Mouse (Mus musculus) adrenal gland, adult 18-20 months (tissue): ENCODE results near the gene S100a9. TPM values are rescaled to one million over a fixed set of nuclear protein-coding genes. Genes with fewer than 3 reads are reported as not detected.

Experiments used
- total RNA-seq, 2 experiments: library from RNA; stranded (reverse); gene quantifications; 1 replicate in 1 of 2; 2 replicates in 1 of 2; pipeline ENCODE4 v1.2.3; 2021

Gene S100a9
- total RNA-seq, 2 experiments from 2014 or later: not detected

Other genes starting within 250 kb of the S100a9 start
- 100 to 1,000 TPM; 241 to 269 TPM for gene Npr1, start 229.9 kb downstream of the S100a9 start, total RNA-seq
- 10 to 100 TPM; 49.3 to 53.1 TPM for gene Ilf2, start 219.6 kb downstream of the S100a9 start, total RNA-seq
- 10 to 100 TPM; 57.3 to 59.8 TPM for gene Snapin, start 204.7 kb downstream of the S100a9 start, total RNA-seq
- gene Chtop, start 186.2 kb downstream of the S100a9 start, total RNA-seq: 100 to 1,000 TPM; 112 to 115 TPM
- 100 to 1,000 TPM; 141 to 298 TPM for gene S100a1, start 181.3 kb downstream of the S100a9 start, total RNA-seq
- gene S100a13, start 181.3 kb downstream of the S100a9 start, total RNA-seq: 10 to 100 TPM; 33.3 to 49.1 TPM
- gene S100a14, start 168.9 kb downstream of the S100a9 start, total RNA-seq: under 1 TPM in 1 of 2 experiments, not detected in 1; 0.58 TPM
- gene S100a16, start 158.5 kb downstream of the S100a9 start, total RNA-seq: 10 to 100 TPM; 52.3 to 61.9 TPM
- gene S100a3, start 135.1 kb downstream of the S100a9 start, total RNA-seq: not detected
- not detected for gene S100a2, start 105.5 kb downstream of the S100a9 start, total RNA-seq
- not detected for gene Gm42674, start 93.8 kb downstream of the S100a9 start, total RNA-seq
- gene S100a4, start 92.0 kb downstream of the S100a9 start, total RNA-seq: 10 to 100 TPM in 1 of 2 experiments, 1 to 10 TPM in 1; 5.1 to 14.9 TPM
- gene S100a5, start 87.2 kb downstream of the S100a9 start, total RNA-seq: not detected
- gene S100a6, start 82.8 kb downstream of the S100a9 start, total RNA-seq: 100 to 1,000 TPM in 1 of 2 experiments, 10 to 100 TPM in 1; 40.3 to 108 TPM
- under 1 TPM; 0.23 to 0.54 TPM for gene S100a7a, start 41.7 kb downstream of the S100a9 start, total RNA-seq
- not detected for gene S100a8, start 26.7 kb downstream of the S100a9 start, total RNA-seq
- gene Pglyrp4, start 31.2 kb upstream of the S100a9 start, total RNA-seq: not detected
- gene Gm5849, start 82.2 kb upstream of the S100a9 start, total RNA-seq: not detected